10 mouse cellular contexts compared by ENCODE assay signal in the genomic region with DNA sequence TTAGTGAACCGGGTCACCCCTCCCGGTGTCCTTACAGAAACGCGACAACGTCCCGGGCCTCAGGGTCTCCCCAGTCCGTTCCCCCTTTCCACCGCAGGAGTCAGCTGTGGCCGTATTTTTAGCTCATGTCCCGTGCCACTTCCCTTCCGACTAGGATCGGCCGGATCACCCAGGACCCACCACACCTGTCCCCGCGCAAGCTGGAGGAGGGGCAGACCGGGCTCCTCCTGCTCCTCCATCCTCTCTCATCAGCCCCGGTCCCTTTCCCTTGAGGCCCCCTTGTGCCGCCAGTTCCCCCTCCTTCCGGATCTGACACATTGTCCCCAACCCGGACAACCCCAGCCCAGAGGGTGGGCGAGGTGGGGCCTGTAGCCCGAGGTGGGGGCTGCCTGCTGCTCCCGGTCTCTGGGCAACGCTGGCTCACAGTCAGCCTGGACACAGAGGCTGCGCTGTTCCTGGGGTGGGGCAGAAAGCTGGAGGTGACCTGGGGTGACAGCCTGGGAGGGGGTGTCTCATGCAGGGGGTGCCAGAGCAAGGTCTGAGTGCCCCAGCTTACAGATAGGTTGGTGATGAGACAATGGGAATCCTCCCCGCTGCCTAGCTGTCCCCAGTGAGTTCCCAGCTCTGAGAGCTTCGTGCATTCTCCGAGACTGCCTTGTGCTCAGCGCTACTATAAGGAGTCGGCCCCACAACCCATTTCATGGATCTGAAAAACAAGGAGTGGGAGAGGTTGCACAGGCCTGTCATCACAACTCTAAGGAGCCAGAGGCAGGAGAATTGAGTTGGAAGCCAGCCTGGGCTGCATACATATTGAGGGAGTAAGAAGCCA. TPM values are rescaled to one million over a fixed set of nuclear protein-coding genes. Genes with fewer than 3 reads are reported as not detected.
DNase-seq lines count a peak whose midpoint lies in the region; ATAC-seq and TF ChIP-seq lines count a peak whose summit lies in the region.
"Had no signal": no experiment of that assay in that cellular context is flagged by ENCODE, and none has a peak within 500 bp of the region (broad histone marks: within the 10 kb centered on the region; RNA-seq: fewer than 3 reads in every experiment).

No protein-coding gene starts in this region.

- no peaks in the 10 kb centered on the region for H3K36me3 ChIP-seq in kidney, postnatal 0 days (ENCODE audit: insufficient read depth, low read length)
- H3K36me3 ChIP-seq in embryonic facial prominence, embryonic 14.5 days (ENCODE audit: control insufficient read depth, insufficient read depth, low read length), result no peaks in the 10 kb centered on the region
- no peaks in the 10 kb centered on the region for H3K36me3 ChIP-seq in hindbrain, postnatal 0 days (ENCODE audit: insufficient read depth, low read length)
- no peaks in the 10 kb centered on the region for H3K36me3 ChIP-seq in myocyte (ENCODE audit: control insufficient read depth, insufficient read depth)

- WGBS in kidney, postnatal 0 days, result 2% methylated on average over 28 of the region's 30 CpGs
- 4% methylated on average over 21 of the region's 30 CpGs for WGBS in embryonic facial prominence, embryonic 14.5 days
- under 1% methylated on average over 28 of the region's 30 CpGs for WGBS in hindbrain, postnatal 0 days

- no peaks in the 10 kb centered on the region for H3K4me1 ChIP-seq in kidney, postnatal 0 days (replicated peaks; ENCODE audit: insufficient read depth, low read length)
- no peaks in the 10 kb centered on the region for H3K4me1 ChIP-seq in embryonic facial prominence, embryonic 14.5 days (ENCODE audit: control insufficient read depth, insufficient read depth, low read length)
- peaks cover 7% of the 10 kb centered on the region; the same call in 1 of the 2 replicates for H3K4me1 ChIP-seq in hindbrain, postnatal 0 days (ENCODE audit: insufficient read depth, low read length)

- peaks cover 28% of the 10 kb centered on the region for H3K27me3 ChIP-seq in kidney, postnatal 0 days (ENCODE audit: insufficient read depth, low read length)
- peaks cover 47% of the 10 kb centered on the region for H3K27me3 ChIP-seq in embryonic facial prominence, embryonic 14.5 days (replicated peaks; ENCODE audit: control insufficient read depth, insufficient read depth, low read length)
- no peaks in the 10 kb centered on the region for H3K27me3 ChIP-seq in hindbrain, postnatal 0 days (ENCODE audit: insufficient read depth, low read length)
- H3K27me3 ChIP-seq in myocyte (ENCODE audit: control insufficient read depth, insufficient read depth, insufficient read length), result peaks cover 62% of the 10 kb centered on the region

- H3ac ChIP-seq in myocyte (ENCODE audit: control insufficient read depth, insufficient read length), result no peak overlapping the region

- TF ChIP-seq CTCF in kidney, postnatal 0 days (IDR thresholded peaks at IDR 0.05; ENCODE audit: low read depth), result no peak
- no peak for TF ChIP-seq CTCF in hindbrain, postnatal 0 days (IDR thresholded peaks at IDR 0.05; ENCODE audit: low read depth)

- H3K79me2 ChIP-seq in myocyte (ENCODE audit: control insufficient read depth, insufficient read depth), result no peaks in the 10 kb centered on the region

- H3K4me3 ChIP-seq in kidney, postnatal 0 days (replicated peaks; ENCODE audit: low read depth, low read length), result peak overlapping the region; percentile 7; the same call in 1 of the 2 replicates
- peak overlapping the region; percentile 17 for H3K4me3 ChIP-seq in embryonic facial prominence, embryonic 14.5 days (ENCODE audit: low read depth, low read length)
- H3K4me3 ChIP-seq in hindbrain, postnatal 0 days (ENCODE audit: low read length), result peak overlapping the region; percentile 37
- H3K4me3 ChIP-seq in myocyte, result no peak overlapping the region

- no peak overlapping the region for H3K27ac ChIP-seq in kidney, postnatal 0 days
- no peak overlapping the region for H3K27ac ChIP-seq in embryonic facial prominence, embryonic 14.5 days (replicated peaks; ENCODE audit: low read depth, low read length)
- no peak overlapping the region for H3K27ac ChIP-seq in hindbrain, postnatal 0 days

- no peak for TF ChIP-seq POLR2A in myocyte (IDR thresholded peaks at IDR 0.05; ENCODE audit: insufficient read length, low read depth)

- no peaks in the 10 kb centered on the region for H3K9me3 ChIP-seq in kidney, postnatal 0 days (replicated peaks; ENCODE audit: low read length)
- H3K9me3 ChIP-seq in embryonic facial prominence, embryonic 14.5 days (ENCODE audit: control insufficient read depth, low read length), result no peaks in the 10 kb centered on the region
- H3K9me3 ChIP-seq in hindbrain, postnatal 0 days (ENCODE audit: low read length), result no peaks in the 10 kb centered on the region

- DNase-seq in kidney, postnatal 0 days (ENCODE audit: low spot score), result no peak
- DNase-seq in kidney, adult 9 months, result no peak
- DNase-seq in embryonic facial prominence, embryonic 14.5 days (ENCODE audit: low spot score), result no peak
- peak; percentile 48 for DNase-seq in hindbrain, postnatal 0 days (ENCODE audit: low spot score)
- DNase-seq in c-Kit-positive CD71-positive TER-119-positive erythroid progenitor cells, embryonic 14.5 days (ENCODE audit: low spot score), result no peak
- no peak for DNase-seq in gastrocnemius, postnatal 36 days
- DNase-seq: cerebellum, adult 11 months; kidney, postnatal 4 days had no signal

- peak overlapping the region; percentile 42 for H3K4me2 ChIP-seq in kidney, postnatal 0 days (ENCODE audit: low read length)
- peak overlapping the region; percentile 40 for H3K4me2 ChIP-seq in embryonic facial prominence, embryonic 14.5 days (ENCODE audit: low read depth, low read length)
- H3K4me2 ChIP-seq in hindbrain, postnatal 0 days (ENCODE audit: low read depth, low read length), result peak overlapping the region; percentile 73
- no peak overlapping the region for H3K4me2 ChIP-seq in myocyte (ENCODE audit: low read depth)

- 0 out of 2 replicates have a peak overlapping the region, but pooled peaks have one; percentile 27 for H3K9ac ChIP-seq in kidney, postnatal 0 days (ENCODE audit: low read depth, low read length)
- peak overlapping the region; percentile 15; the same call in 1 of the 2 replicates for H3K9ac ChIP-seq in embryonic facial prominence, embryonic 14.5 days (ENCODE audit: low read depth, low read length)
- H3K9ac ChIP-seq in hindbrain, postnatal 0 days (replicated peaks; ENCODE audit: low read length), result peak overlapping the region; percentile 53

- no peak; the same call in 1 of the 2 replicates for ATAC-seq in kidney, postnatal 0 days (replicated peaks; ENCODE audit: low FRiP score, low read depth)
- ATAC-seq in embryonic facial prominence, embryonic 14.5 days (ENCODE audit: low read depth), result peak; percentile 51
- ATAC-seq in hindbrain, postnatal 0 days, result peak; percentile 52; the same call in 1 of the 2 replicates
- no peak; the same call in 1 of the 2 replicates for ATAC-seq in megakaryocyte progenitor cell, adult 5-6 weeks (replicated peaks; ENCODE audit: poor library complexity)

- intact Hi-C loops in gastrocnemius, postnatal 36 days (cut with DNase I), result no loop called here

RNA-seq across cellular contexts. Expression of gene Sema6b, which starts 8.9 kb away (rescaled TPM):
- 0.87 and 1.2 TPM in 2 replicates for polyA plus RNA-seq in kidney, postnatal 0 days (2015; fragmentation: Nextera tagmentation; extraction: Ambion mirVana)
- polyA plus RNA-seq in embryonic facial prominence, embryonic 14.5 days (2014; fragmentation: Nextera tagmentation; extraction: Ambion mirVana), result 4.3 and 5.4 TPM in 2 replicates
- total RNA-seq in hindbrain, postnatal 0 days (2014; rRNA removed), result 91.6 and 97.5 TPM in 2 replicates
- polyA plus RNA-seq in hindbrain, postnatal 0 days (2015; fragmentation: Nextera tagmentation; extraction: Ambion mirVana), result 12.9 and 13.2 TPM in 2 replicates
- polyA plus RNA-seq in myocyte (2012; fragmentation: generic; extraction: Trizol), result 1.4 TPM
- total RNA-seq in megakaryocyte progenitor cell, adult 5-6 weeks (2015), result 1.8 and 2.2 TPM in 2 replicates
- total RNA-seq in megakaryocyte progenitor cell, adult 5-6 weeks (2017), result 3.2 and 4.9 TPM in 2 replicates
- total RNA-seq in gastrocnemius, postnatal 36 days (2021), result 1 to 10 TPM; 2.8 to 2.9 TPM

RNA-seq across cellular contexts. Expression of gene Tnfaip8l1, which starts 13.3 kb away (rescaled TPM):
- 7.4 and 7.8 TPM in 2 replicates for polyA plus RNA-seq in kidney, postnatal 0 days (2015; fragmentation: Nextera tagmentation; extraction: Ambion mirVana)
- 10.2 and 12.3 TPM in 2 replicates for polyA plus RNA-seq in embryonic facial prominence, embryonic 14.5 days (2014; fragmentation: Nextera tagmentation; extraction: Ambion mirVana)
- 14.4 and 17.8 TPM in 2 replicates for total RNA-seq in hindbrain, postnatal 0 days (2014; rRNA removed)
- 6.9 and 7.1 TPM in 2 replicates for polyA plus RNA-seq in hindbrain, postnatal 0 days (2015; fragmentation: Nextera tagmentation; extraction: Ambion mirVana)
- polyA plus RNA-seq in myocyte (2012; fragmentation: generic; extraction: Trizol), result 2.3 TPM
- total RNA-seq in megakaryocyte progenitor cell, adult 5-6 weeks (2015), result 1.5 and 2.2 TPM in 2 replicates
- total RNA-seq in megakaryocyte progenitor cell, adult 5-6 weeks (2017), result 0.91 and 2.8 TPM in 2 replicates
- total RNA-seq in gastrocnemius, postnatal 36 days (2021), result under 1 TPM; 0.41 to 0.64 TPM

RNA-seq across cellular contexts. Expression of gene Lrg1, which starts 27.2 kb away (rescaled TPM):
- 1.7 and 1.9 TPM in 2 replicates for polyA plus RNA-seq in kidney, postnatal 0 days (2015; fragmentation: Nextera tagmentation; extraction: Ambion mirVana)
- 0.62 and 1.3 TPM in 2 replicates for polyA plus RNA-seq in embryonic facial prominence, embryonic 14.5 days (2014; fragmentation: Nextera tagmentation; extraction: Ambion mirVana)
- total RNA-seq in hindbrain, postnatal 0 days (2014; rRNA removed), result 0.21 TPM in 1 of 2 replicates, not detected in the other
- polyA plus RNA-seq in hindbrain, postnatal 0 days (2015; fragmentation: Nextera tagmentation; extraction: Ambion mirVana), result 0.90 and 0.95 TPM in 2 replicates
- 0.04 TPM for polyA plus RNA-seq in myocyte (2012; fragmentation: generic; extraction: Trizol)
- 1.6 and 3.6 TPM in 2 replicates for total RNA-seq in megakaryocyte progenitor cell, adult 5-6 weeks (2015)
- 1.4 and 4.7 TPM in 2 replicates for total RNA-seq in megakaryocyte progenitor cell, adult 5-6 weeks (2017)
- total RNA-seq in gastrocnemius, postnatal 36 days (2021), result 10 to 100 TPM; 14.9 to 15.7 TPM

RNA-seq across cellular contexts. Expression of gene Plin5, which starts 31.6 kb away (rescaled TPM):
- polyA plus RNA-seq in kidney, postnatal 0 days (2015; fragmentation: Nextera tagmentation; extraction: Ambion mirVana), result 1.2 and 1.3 TPM in 2 replicates
- 0.54 and 0.57 TPM in 2 replicates for polyA plus RNA-seq in embryonic facial prominence, embryonic 14.5 days (2014; fragmentation: Nextera tagmentation; extraction: Ambion mirVana)
- total RNA-seq in hindbrain, postnatal 0 days (2014; rRNA removed), result 2.2 and 3.3 TPM in 2 replicates
- polyA plus RNA-seq in hindbrain, postnatal 0 days (2015; fragmentation: Nextera tagmentation; extraction: Ambion mirVana), result 4.1 and 4.4 TPM in 2 replicates
- 0.06 TPM for polyA plus RNA-seq in myocyte (2012; fragmentation: generic; extraction: Trizol)
- total RNA-seq in megakaryocyte progenitor cell, adult 5-6 weeks (2015), result 0.17 TPM in 1 of 2 replicates, not detected in the other
- total RNA-seq in megakaryocyte progenitor cell, adult 5-6 weeks (2017), result 0.14 TPM in 1 of 2 replicates, not detected in the other
- 10 to 100 TPM; 26.5 to 43.5 TPM for total RNA-seq in gastrocnemius, postnatal 36 days (2021)

RNA-seq across cellular contexts. Expression of gene Mydgf, which starts 34.7 kb away (rescaled TPM):
- polyA plus RNA-seq in kidney, postnatal 0 days (2015; fragmentation: Nextera tagmentation; extraction: Ambion mirVana), result 83.0 and 85.0 TPM in 2 replicates
- 98.8 and 99.5 TPM in 2 replicates for polyA plus RNA-seq in embryonic facial prominence, embryonic 14.5 days (2014; fragmentation: Nextera tagmentation; extraction: Ambion mirVana)
- 58.1 and 59.0 TPM in 2 replicates for total RNA-seq in hindbrain, postnatal 0 days (2014; rRNA removed)
- 86.6 and 86.9 TPM in 2 replicates for polyA plus RNA-seq in hindbrain, postnatal 0 days (2015; fragmentation: Nextera tagmentation; extraction: Ambion mirVana)
- polyA plus RNA-seq in myocyte (2012; fragmentation: generic; extraction: Trizol), result 73.9 TPM
- 55.1 and 56.1 TPM in 2 replicates for total RNA-seq in megakaryocyte progenitor cell, adult 5-6 weeks (2015)
- 50.4 and 57.1 TPM in 2 replicates for total RNA-seq in megakaryocyte progenitor cell, adult 5-6 weeks (2017)
- 10 to 100 TPM; 16.9 to 17.6 TPM for total RNA-seq in gastrocnemius, postnatal 36 days (2021)

Comparison
In these comparisons a context has a peak if more than half of its experiments do, and no peak if none do; other contexts are left out.
1. ATAC-seq: peak in embryonic facial prominence, embryonic 14.5 days (single experiment) and hindbrain, postnatal 0 days (single experiment); none in kidney, postnatal 0 days (single experiment) and megakaryocyte progenitor cell, adult 5-6 weeks (single experiment).
2. Peak in every context shown above with its lines, with median percentiles within 50 percentile points of each other: H3K9ac ChIP-seq.